Mouse (Mus musculus) brain, embryonic 14.5 days (tissue): Measurements from ENCODE around the gene Dgki.

Experiments used
- CTCF ChIP-seq: fragments of 200-500 bp; IDR thresholded peaks from 2 replicates; pipeline ENCODE4 v1.5.1; 2012; ENCODE audit warnings: inconsistent platforms, mild to moderate bottlenecking, moderate library complexity, borderline replicate concordance; ENCODE audit not compliant: insufficient read depth, insufficient read length; ENCODE audit errors: extremely low read depth
- POLR2A ChIP-seq: fragments of 200-500 bp; IDR thresholded peaks from 2 replicates; pipeline ENCODE4 v1.6.1; 2012; ENCODE audit warnings: mild to moderate bottlenecking, inconsistent platforms, borderline replicate concordance; ENCODE audit not compliant: poor library complexity, insufficient read depth, insufficient read length, severe bottlenecking; ENCODE audit errors: extremely low read depth

DNA sequence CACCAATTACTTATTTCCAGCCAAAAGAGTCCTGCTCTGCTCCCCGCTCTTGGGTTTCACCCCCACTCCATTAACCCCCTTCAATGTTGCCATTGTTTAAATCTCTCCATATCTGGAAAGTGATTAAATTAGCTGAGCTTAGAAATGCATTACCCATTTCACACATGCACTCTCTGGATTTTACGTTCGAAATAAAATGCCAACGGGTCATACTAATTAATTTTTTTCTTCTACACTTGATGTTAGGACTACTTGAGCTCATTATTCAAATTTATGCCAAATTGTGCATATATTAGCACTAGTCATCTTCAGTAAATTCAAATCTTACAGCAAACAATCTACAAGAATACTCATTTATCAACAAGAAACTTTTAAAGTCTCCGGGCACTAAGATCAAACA, 352.1 kb downstream of the Dgki start:
- TF ChIP-seq POLR2A (no peak), CTCF (no peak)
